In genomic region chr8:121002871-121003539, GRCm38 (mm10) we compare ENCODE assay signal across 13 mouse cellular contexts.
DNase-seq lines count a peak whose midpoint lies in the region; ATAC-seq and TF ChIP-seq lines count a peak whose summit lies in the region.
"Had no signal": no experiment of that assay in that cellular context is flagged by ENCODE, and none has a peak within 500 bp of the region (broad histone marks: within the 10 kb centered on the region; RNA-seq: fewer than 3 reads in every experiment).

No protein-coding gene starts in this region.

- no peak for TF ChIP-seq EP300 in lung, postnatal 0 days (IDR thresholded peaks at IDR 0.05)

- WGBS in lung, postnatal 0 days, result 33% methylated on average over 17 of the region's 17 CpGs
- 26% methylated on average over 17 of the region's 17 CpGs for WGBS in intestine, embryonic 14.5 days
- WGBS in small intestine, adult 2 months, result 54% methylated on average over 17 of the region's 17 CpGs

- H3K4me2 ChIP-seq in lung, postnatal 0 days (replicated peaks; ENCODE audit: low read depth, low read length), result no peak overlapping the region
- H3K4me2 ChIP-seq in intestine, embryonic 14.5 days (ENCODE audit: low read length), result 0 out of 2 replicates have a peak overlapping the region, but pooled peaks have one; percentile 10
- H3K4me2 ChIP-seq: limb, embryonic 15.5 days; neural tube, embryonic 13.5 days had no signal

- ATAC-seq in lung, postnatal 0 days, result peak; percentile 17; the same call in 1 of the 2 replicates
- no peak; the same call in 1 of the 2 replicates for ATAC-seq in intestine, embryonic 14.5 days (replicated peaks; ENCODE audit: low FRiP score, low TSS enrichment, low read depth)

- no peak overlapping the region for H3K27ac ChIP-seq in lung, postnatal 0 days (ENCODE audit: low read length)
- H3K27ac ChIP-seq in intestine, embryonic 14.5 days (ENCODE audit: low read depth), result peak overlapping the region; percentile 79
- peak overlapping the region; percentile 28; the same call in 1 of the 2 replicates for H3K27ac ChIP-seq in small intestine, adult 2 months (ENCODE audit: insufficient read depth, low read depth, low read length)
- H3K27ac ChIP-seq: limb, embryonic 15.5 days; neural tube, embryonic 13.5 days had no signal

- no peaks in the 10 kb centered on the region for H3K36me3 ChIP-seq in lung, postnatal 0 days (ENCODE audit: insufficient read depth, low read length)
- no peaks in the 10 kb centered on the region for H3K36me3 ChIP-seq in intestine, embryonic 14.5 days (ENCODE audit: control insufficient read depth, insufficient read depth, low read length)
- H3K36me3 ChIP-seq in small intestine, adult 2 months (ENCODE audit: control insufficient read depth, insufficient read depth, low read length), result no peaks in the 10 kb centered on the region
- H3K36me3 ChIP-seq: limb, embryonic 15.5 days; neural tube, embryonic 13.5 days had no signal

- no peak for TF ChIP-seq POLR2A in small intestine, adult 2 months (IDR thresholded peaks at IDR 0.05; ENCODE audit: low read depth, low read length)

- TF ChIP-seq CTCF in lung, postnatal 0 days (IDR thresholded peaks at IDR 0.05), result no peak
- no peak for TF ChIP-seq CTCF in small intestine, adult 2 months (IDR thresholded peaks at IDR 0.05; ENCODE audit: extremely low read depth, insufficient read length, insufficient replicate concordance, low read depth, low read length)

- H3K4me3 ChIP-seq in lung, postnatal 0 days (ENCODE audit: low read depth, low read length), result no peak overlapping the region
- no peak overlapping the region for H3K4me3 ChIP-seq in intestine, embryonic 14.5 days (ENCODE audit: low read depth, low read length)
- no peak overlapping the region for H3K4me3 ChIP-seq in small intestine, adult 2 months (ENCODE audit: low read depth, low read length)
- H3K4me3 ChIP-seq: limb, embryonic 15.5 days; neural tube, embryonic 13.5 days had no signal

- H3K9ac ChIP-seq in lung, postnatal 0 days (replicated peaks; ENCODE audit: low read depth), result no peak overlapping the region
- no peak overlapping the region for H3K9ac ChIP-seq in intestine, embryonic 14.5 days (ENCODE audit: low read length)
- H3K9ac ChIP-seq: limb, embryonic 15.5 days; neural tube, embryonic 13.5 days had no signal

- H3K27me3 ChIP-seq in lung, postnatal 0 days (replicated peaks; ENCODE audit: insufficient read depth, low read length), result no peaks in the 10 kb centered on the region
- no peaks in the 10 kb centered on the region for H3K27me3 ChIP-seq in intestine, embryonic 14.5 days (replicated peaks; ENCODE audit: control insufficient read depth, insufficient read depth, low read length)
- no peaks in the 10 kb centered on the region for H3K27me3 ChIP-seq in small intestine, adult 2 months (ENCODE audit: control insufficient read depth, insufficient read depth, low read length)

- no peaks in the 10 kb centered on the region; the same call in 1 of the 2 replicates for H3K9me3 ChIP-seq in lung, postnatal 0 days (ENCODE audit: low read length)
- peaks cover 8% of the 10 kb centered on the region; the same call in 1 of the 2 replicates for H3K9me3 ChIP-seq in intestine, embryonic 14.5 days (ENCODE audit: control insufficient read depth, low read length)
- H3K9me3 ChIP-seq: limb, embryonic 15.5 days; neural tube, embryonic 13.5 days had no signal

- no peaks in the 10 kb centered on the region for H3K4me1 ChIP-seq in lung, postnatal 0 days (ENCODE audit: insufficient read depth, low read depth, low read length)
- peaks cover 18% of the 10 kb centered on the region for H3K4me1 ChIP-seq in intestine, embryonic 14.5 days (replicated peaks; ENCODE audit: control insufficient read depth, insufficient read depth, low read length)
- peaks cover under 1% of the 10 kb centered on the region; the same call in 1 of the 2 replicates for H3K4me1 ChIP-seq in small intestine, adult 2 months (ENCODE audit: control insufficient read depth, insufficient read depth, insufficient read length, low read length)

- peak; percentile 38 for DNase-seq in embryo, embryonic 11 days
- DNase-seq in embryo, embryonic 9.5 days (ENCODE audit: extremely low spot score), result no peak
- peak; percentile 46 for DNase-seq in lung, postnatal 0 days (ENCODE audit: low spot score)
- no peak for DNase-seq in lung, postnatal 36 days
- no peak for DNase-seq in intestine, embryonic 14.5 days (ENCODE audit: low spot score)
- no peak for DNase-seq in left cerebral cortex, adult 8-10 months (ENCODE audit: low spot score in 2 of 2)
- no peak for DNase-seq in spleen, postnatal 10 days (ENCODE audit: low spot score in 2 of 2)
- DNase-seq: adrenal gland, postnatal 36 days; cerebellum, adult 9-10 months; gastrocnemius, postnatal 36 days had no signal

Comparison
In these comparisons a context has a peak if more than half of its experiments do, and no peak if none do; other contexts are left out.
1. DNase-seq: peak in embryo, embryonic 11 days (single experiment) and lung, postnatal 0 days (single experiment); none in embryo, embryonic 9.5 days (single experiment), lung, postnatal 36 days (single experiment), intestine, embryonic 14.5 days (single experiment), left cerebral cortex, adult 8-10 months (0 of 2) and spleen, postnatal 10 days (0 of 2).